Mouse (Mus musculus) forebrain, embryonic 13.5 days (tissue): ENCODE results near the gene Fdx1l. TPM values are rescaled to one million over a fixed set of nuclear protein-coding genes. Genes with fewer than 3 reads are reported as not detected.

Source experiments
- ATAC-seq: fragments of 200-750 bp; cut with Nextera tagmentation; 2 replicates; pipeline ENCODE4 v1.8.0; 2017
- H3K27ac ChIP-seq: fragments of 300-500 bp; sonication (generic); 2 replicates; pipeline ENCODE4 v1.5.1; 2015; ENCODE audit warnings: inconsistent platforms, mild to moderate bottlenecking, moderate library complexity
- H3K27me3 ChIP-seq: fragments of 300-500 bp; sonication (generic); 2 replicates; pipeline ENCODE4 v1.6.1; 2015; ENCODE audit warnings: mild to moderate bottlenecking, inconsistent platforms
- H3K36me3 ChIP-seq: fragments of 300-500 bp; sonication (generic); 2 replicates; pipeline ENCODE4 v1.6.1; 2015; ENCODE audit warnings: mild to moderate bottlenecking, inconsistent platforms; ENCODE audit not compliant: poor library complexity, severe bottlenecking
- H3K4me1 ChIP-seq: fragments of 300-500 bp; sonication (generic); 2 replicates; pipeline ENCODE4 v1.6.1; 2015; ENCODE audit warnings: inconsistent platforms
- H3K4me2 ChIP-seq: fragments of 300-500 bp; sonication (generic); 2 replicates; pipeline ENCODE4 v1.6.1; 2015; ENCODE audit warnings: inconsistent platforms, mild to moderate bottlenecking, moderate library complexity
- H3K4me3 ChIP-seq: fragments of 300-500 bp; sonication (generic); 2 replicates; pipeline ENCODE4 v1.5.1; 2015; ENCODE audit warnings: mild to moderate bottlenecking, inconsistent platforms
- H3K9ac ChIP-seq: fragments of 300-500 bp; sonication (generic); 2 replicates; pipeline ENCODE4 v1.6.1; 2015; ENCODE audit warnings: mild to moderate bottlenecking, inconsistent platforms
- H3K9me3 ChIP-seq: fragments of 300-500 bp; sonication (generic); replicated peaks from 2 replicates; pipeline ENCODE4 v1.6.1; 2016; ENCODE audit warnings: inconsistent platforms
- WGBS: fragments of 180-500 bp; shearing (Covaris S2); methylation state at CpG from one replicate; pipeline ENCODE4 v1.1.7; 2015; 5-methylcytosine and 5-hydroxymethylcytosine counted together
- microRNA counts: library from miRNA; unstranded; fragments of <30 nt; microRNA quantifications from one replicate; lab custom pipeline; 2016
- microRNA-seq: library from miRNA; unstranded; fragments of <30 nt; microRNA quantifications from one replicate; pipeline ENCODE4, GENCODE M21; 2016
- polyA plus RNA-seq: library from polyadenylated mRNA; unstranded; fragments of >200 nt; fragmentation: Nextera tagmentation; extraction: Ambion mirVana; gene quantifications from 2 replicates; pipeline ENCODE4 v1.2.1, GENCODE M21; 2015

Fdx1l gene
- polyA plus RNA-seq, 1 experiment from 2014 or later: 46.0 TPM

- no peak overlapping the region for H3K9ac ChIP-seq
- no peaks in the 10 kb centered on the region for H3K4me1 ChIP-seq
- H3K27ac ChIP-seq: no peak overlapping the region
- ATAC-seq: no peak
- WGBS: 61% methylated on average over 6 of the region's 6 CpGs
- no peak overlapping the region for H3K4me3 ChIP-seq
- H3K27me3 ChIP-seq: peaks cover 45% of the 10 kb centered on the region
- H3K4me2 ChIP-seq: no peak overlapping the region
- H3K9me3 ChIP-seq: no peaks in the 10 kb centered on the region
- H3K36me3 ChIP-seq: no peaks in the 10 kb centered on the region
These were observed 51.1 kb downstream of the Fdx1l start for GRCm38 (mm10) chr9:21022288-21022687.

GRCm38 (mm10) chr9:21021363-21021762 lies 52.1 kb downstream of the Fdx1l start:
- no peak overlapping the region for H3K9ac ChIP-seq
- H3K9me3 ChIP-seq: no peaks in the 10 kb centered on the region

GRCm38 (mm10) chr9:21018600-21018999 lies 54.8 kb downstream of the Fdx1l start:
- Histone ChIP-seq H3K27me3 (peaks cover 62% of the 10 kb centered on the region), H3K9me3 (no peaks in the 10 kb centered on the region)
- ATAC-seq: no peak

More at GRCm38 (mm10) chr9:21021363-21021762, 52.1 kb downstream of the Fdx1l start:
- Histone ChIP-seq H3K27ac (no peak overlapping the region), H3K4me2 (no peak overlapping the region), H3K27me3 (peaks cover 45% of the 10 kb centered on the region), H3K36me3 (no peaks in the 10 kb centered on the region), H3K4me1 (no peaks in the 10 kb centered on the region), H3K4me3 (no peak overlapping the region)
- 77% methylated on average over 3 of the region's 3 CpGs for WGBS
- ATAC-seq: no peak

More at GRCm38 (mm10) chr9:21018600-21018999, 54.8 kb downstream of the Fdx1l start:
- Histone ChIP-seq H3K9ac (no peak overlapping the region), H3K27ac (no peak overlapping the region), H3K4me1 (peaks cover 10% of the 10 kb centered on the region), H3K4me2 (no peak overlapping the region), H3K4me3 (no peak overlapping the region), H3K36me3 (no peaks in the 10 kb centered on the region)
- 77% methylated on average over 2 of the region's 2 CpGs for WGBS

MicroRNA genes within 50 kb of the gene (microRNA counts, 519-probe panel; counts per million panel counts)
- microRNA mmu-miR-1900 (lab: Ali Mortazavi, UCI): 4,023 counts per million, percentile 78 among the panel's probes with 10 or more counts

Small RNA genes lying within 50 kb of the gene (microRNA-seq; reads per million reads assigned to microRNA genes)
- gene Mir1900: not detected
- gene Mir7082: 2.4 reads per million

Other genes starting within 250 kb of the Fdx1l start
- 1.1 and 1.2 TPM in 2 replicates for gene A230050P20Rik, start 205.0 kb downstream of the Fdx1l start, polyA plus RNA-seq
- gene Angptl6, start 193.9 kb downstream of the Fdx1l start, polyA plus RNA-seq: 8.5 and 11.1 TPM in 2 replicates
- gene Ppan, start 185.4 kb downstream of the Fdx1l start, polyA plus RNA-seq: 57.7 and 65.2 TPM in 2 replicates
- 327 and 332 TPM in 2 replicates for gene Eif3g, start 175.0 kb downstream of the Fdx1l start, polyA plus RNA-seq
- 92.4 and 103 TPM in 2 replicates for gene Dnmt1, start 113.7 kb downstream of the Fdx1l start, polyA plus RNA-seq
- gene S1pr2, start 96.8 kb downstream of the Fdx1l start, polyA plus RNA-seq: 6.8 and 10.3 TPM in 2 replicates
- 115 and 124 TPM in 2 replicates for gene Mrpl4, start 70.9 kb downstream of the Fdx1l start, polyA plus RNA-seq
- gene Icam1, start 57.6 kb downstream of the Fdx1l start, polyA plus RNA-seq: 2.4 and 2.8 TPM in 2 replicates
- 0.17 and 0.37 TPM in 2 replicates for gene Icam4, start 44.2 kb downstream of the Fdx1l start, polyA plus RNA-seq
- 0.19 and 0.45 TPM in 2 replicates for gene Icam5, start 41.5 kb downstream of the Fdx1l start, polyA plus RNA-seq
- gene Zglp1, start 6.5 kb downstream of the Fdx1l start, polyA plus RNA-seq: 0.81 and 2.2 TPM in 2 replicates
- 0.78 and 1.2 TPM in 2 replicates for gene Gm49373, start 518 bp downstream of the Fdx1l start, polyA plus RNA-seq
- 1.5 and 2.1 TPM in 2 replicates for gene Gm38431, start 18.4 kb upstream of the Fdx1l start, polyA plus RNA-seq
- 41.0 and 47.5 TPM in 2 replicates for gene Raver1, start 18.4 kb upstream of the Fdx1l start, polyA plus RNA-seq
- gene Tyk2, start 57.6 kb upstream of the Fdx1l start, polyA plus RNA-seq: 9.1 and 11.3 TPM in 2 replicates
- gene Cdc37, start 76.4 kb upstream of the Fdx1l start, polyA plus RNA-seq: 229 and 232 TPM in 2 replicates
- gene Pde4a, start 92.1 kb upstream of the Fdx1l start, polyA plus RNA-seq: 15.7 TPM in 2 replicates
- gene Keap1, start 165.7 kb upstream of the Fdx1l start, polyA plus RNA-seq: 55.7 and 60.0 TPM in 2 replicates
- gene S1pr5, start 174.8 kb upstream of the Fdx1l start, polyA plus RNA-seq: 0.37 and 0.55 TPM in 2 replicates
- gene Atg4d, start 191.7 kb upstream of the Fdx1l start, polyA plus RNA-seq: 60.2 and 60.3 TPM in 2 replicates
- gene Kri1, start 214.4 kb upstream of the Fdx1l start, polyA plus RNA-seq: 15.4 and 20.1 TPM in 2 replicates
- gene Cdkn2d, start 217.8 kb upstream of the Fdx1l start, polyA plus RNA-seq: 85.4 and 88.3 TPM in 2 replicates
- gene Ap1m2, start 238.7 kb upstream of the Fdx1l start, polyA plus RNA-seq: 0.39 and 0.52 TPM in 2 replicates
- gene Slc44a2, start 247.1 kb upstream of the Fdx1l start, polyA plus RNA-seq: 63.6 and 68.3 TPM in 2 replicates